Mouse (Mus musculus) MEL-GATA-1-ER (cell line): ENCODE results near the gene Slamf7.
"Not testable (repeated sequence)": the region's sequence is repeated elsewhere in the genome, so short reads cannot be mapped to it uniquely, and the experiment has no call there.

Experiments
- DNase-seq: peaks from one replicate; pipeline ENCODE4 v3.0.0-alpha.2; 2012; ENCODE audit warnings: low read depth; ENCODE audit errors: extremely low read depth

Gene Slamf7

DNA sequence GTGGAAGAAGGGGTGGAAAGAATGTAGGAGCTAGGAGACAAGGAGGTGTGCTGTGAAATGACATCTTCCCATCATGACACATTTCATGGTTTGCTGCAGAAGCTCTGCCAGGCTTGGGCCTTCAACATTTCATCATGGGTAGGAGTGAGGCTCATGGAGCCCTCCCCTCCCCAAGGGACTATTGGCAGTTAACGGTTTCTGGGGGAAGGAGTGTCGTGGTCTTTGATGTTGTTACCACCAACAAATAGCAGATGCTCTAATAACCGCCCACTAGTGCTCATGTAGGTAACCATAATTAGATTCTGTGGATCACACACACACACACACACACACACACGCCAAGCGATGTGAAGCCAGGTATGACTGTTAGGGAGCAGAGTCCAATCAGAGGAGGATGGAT lies at the start of gene Slamf7:
Gene Slamf7, minus strand, starts transcription at position 302 of the 400 bp plus-strand sequence.
- no peak for DNase-seq

DNA sequence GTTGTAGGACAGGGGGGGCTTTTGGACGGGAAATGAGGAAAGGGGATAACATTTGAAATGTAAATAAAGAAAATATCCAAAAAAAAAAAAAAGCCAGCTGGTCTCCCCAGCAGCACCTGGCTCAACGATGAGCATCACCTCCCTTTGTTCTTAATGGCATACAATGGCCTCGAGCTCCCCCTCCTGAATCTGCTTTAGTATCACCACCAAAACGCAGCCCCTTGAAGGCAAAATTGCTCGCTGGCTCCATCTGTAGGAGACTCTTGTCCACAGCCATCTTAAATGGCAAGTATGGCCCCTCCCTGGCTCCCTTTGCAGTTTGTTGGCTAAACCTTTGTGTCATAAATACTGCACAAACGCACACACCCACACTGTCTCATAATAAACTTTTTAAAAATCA lies 46.1 kb upstream of the Slamf7 start:
- no peak for DNase-seq

GRCm38 (mm10) chr1:171693918-171694317 lies 41.1 kb upstream of the Slamf7 start:
- DNase-seq: no peak

DNA sequence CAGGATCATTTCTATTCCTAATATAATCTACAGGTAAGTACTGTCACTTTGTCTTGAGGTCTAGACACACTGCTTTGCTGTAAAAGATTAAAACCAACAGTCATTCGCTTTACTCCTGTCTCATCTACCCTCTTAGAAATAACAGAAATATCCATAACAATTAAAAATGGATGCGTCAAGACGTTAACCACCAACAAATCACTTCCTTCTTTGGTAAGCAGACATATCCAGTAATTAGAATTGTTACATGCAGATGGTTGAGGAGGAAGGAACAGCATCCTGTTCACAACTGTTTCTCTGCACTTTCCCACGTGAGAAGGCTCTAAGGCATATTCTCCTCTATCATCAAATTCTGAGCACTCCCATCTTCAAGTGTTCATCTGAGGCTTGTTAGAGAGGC lies 34.5 kb upstream of the Slamf7 start:
- peak; percentile 33 for DNase-seq

- no peak for DNase-seq
These were observed 32.1 kb upstream of the Slamf7 start for GRCm38 (mm10) chr1:171684923-171685322.

- DNase-seq: peak; percentile 60
These were observed 28.9 kb upstream of the Slamf7 start, which contains the start of gene Cd48 for GRCm38 (mm10) chr1:171681531-171682299. Gene Cd48 (plus strand): TSS chr1:171682009.

- peak; percentile 88 for DNase-seq
These were observed 28.2 kb upstream of the Slamf7 start for GRCm38 (mm10) chr1:171681009-171681408.

DNA sequence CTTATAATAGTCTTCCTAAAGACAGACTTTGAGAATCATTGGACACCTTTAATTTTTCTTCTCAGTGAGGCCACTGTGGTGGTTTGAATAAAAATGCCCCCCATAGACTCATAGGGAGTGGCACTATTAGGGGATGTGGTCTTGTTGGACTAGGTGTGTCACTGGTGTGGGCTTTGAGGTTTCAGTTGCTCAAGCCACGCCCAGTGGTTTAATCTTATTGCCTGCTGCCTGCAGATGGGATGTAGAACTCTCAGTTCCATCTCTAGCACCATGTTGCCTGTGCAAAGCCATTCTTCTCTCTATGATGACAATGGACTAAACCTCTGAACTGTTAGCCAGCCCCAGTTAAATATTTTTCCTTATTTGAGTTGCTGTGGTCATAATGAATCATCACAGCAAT lies 24.9 kb upstream of the Slamf7 start:
- DNase-seq: peak; percentile 79

DNA sequence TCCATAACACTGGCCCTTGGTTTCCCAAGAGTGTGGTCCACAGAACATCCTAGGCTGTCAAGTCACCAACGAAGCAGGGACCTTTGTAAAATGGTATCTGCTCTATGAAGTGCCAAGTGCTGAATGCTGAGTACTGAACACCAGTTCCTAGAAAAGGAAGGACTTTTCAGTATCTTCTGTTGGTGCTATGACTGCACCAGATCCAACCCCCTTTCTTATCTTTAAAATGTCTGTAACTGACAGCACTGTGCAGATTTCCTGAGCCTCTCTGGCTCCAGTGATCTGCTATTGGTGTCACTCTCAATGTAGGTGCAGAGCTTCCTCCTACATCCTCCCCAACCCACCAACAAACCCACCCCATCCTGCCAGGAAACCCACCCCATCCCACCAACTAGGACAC lies 21.6 kb upstream of the Slamf7 start:
- DNase-seq: peak; percentile 87

GRCm38 (mm10) chr1:171672854-171673475 lies 20.1 kb upstream of the Slamf7 start:
- no peak for DNase-seq

DNA sequence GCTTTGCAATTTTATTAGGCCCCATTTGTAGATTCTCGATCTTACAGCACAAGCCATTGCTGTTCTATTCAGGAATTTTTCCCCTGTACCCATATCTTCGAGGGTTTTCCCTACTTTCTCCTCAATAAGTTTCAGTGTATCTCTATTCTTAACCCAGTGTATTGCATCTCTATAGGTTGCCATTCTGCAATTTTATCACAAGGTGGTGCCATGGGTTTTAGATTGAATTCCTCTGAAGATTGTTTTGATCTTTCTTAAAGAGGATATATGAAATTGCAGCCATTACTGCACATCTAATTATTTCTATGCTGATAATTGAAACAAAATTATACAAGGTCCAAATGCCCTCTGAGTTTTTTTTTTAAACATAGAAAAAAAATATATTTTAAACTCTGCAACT lies 19.6 kb upstream of the Slamf7 start:
- DNase-seq: not testable (repeated sequence)

DNA sequence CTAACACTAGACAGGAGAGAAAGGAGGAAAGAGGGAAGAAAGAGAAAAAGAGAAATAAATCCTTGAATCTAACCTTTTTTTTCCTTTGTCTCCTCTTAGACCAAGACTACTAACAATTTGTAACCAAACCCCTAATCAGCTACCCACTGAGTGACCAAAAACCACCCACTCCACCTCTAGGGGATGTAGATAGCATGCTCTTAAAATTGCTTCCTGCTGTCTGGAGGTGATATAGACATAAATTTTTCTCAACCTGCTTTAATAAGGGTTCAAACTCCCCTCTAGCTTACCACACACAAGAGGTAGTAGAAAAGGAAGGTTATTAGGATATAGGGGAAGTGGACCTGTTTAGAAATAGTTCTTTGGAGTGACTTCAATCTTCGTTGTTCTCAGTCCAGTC lies 14.3 kb upstream of the Slamf7 start:
- DNase-seq: no peak

DNA sequence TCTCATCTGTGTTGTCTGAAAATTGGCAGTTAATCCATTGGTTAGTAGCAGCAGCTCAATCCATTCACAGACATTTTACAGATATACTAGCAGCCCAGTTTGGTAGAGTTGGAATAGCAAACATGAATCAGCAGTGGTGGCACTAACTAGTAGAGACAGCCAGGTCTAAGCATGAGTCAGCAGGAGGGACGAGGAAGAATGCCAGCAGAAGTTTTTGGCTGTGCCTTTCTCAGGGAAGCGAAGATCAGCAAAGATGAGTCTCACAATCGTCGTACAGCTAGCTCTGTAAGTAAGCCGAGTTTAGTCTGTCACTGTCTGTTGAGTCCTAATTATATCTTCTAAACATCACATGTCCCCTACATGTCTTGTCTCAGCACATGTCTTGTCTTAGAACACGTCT lies 13.5 kb upstream of the Slamf7 start:
- DNase-seq: no peak

DNA sequence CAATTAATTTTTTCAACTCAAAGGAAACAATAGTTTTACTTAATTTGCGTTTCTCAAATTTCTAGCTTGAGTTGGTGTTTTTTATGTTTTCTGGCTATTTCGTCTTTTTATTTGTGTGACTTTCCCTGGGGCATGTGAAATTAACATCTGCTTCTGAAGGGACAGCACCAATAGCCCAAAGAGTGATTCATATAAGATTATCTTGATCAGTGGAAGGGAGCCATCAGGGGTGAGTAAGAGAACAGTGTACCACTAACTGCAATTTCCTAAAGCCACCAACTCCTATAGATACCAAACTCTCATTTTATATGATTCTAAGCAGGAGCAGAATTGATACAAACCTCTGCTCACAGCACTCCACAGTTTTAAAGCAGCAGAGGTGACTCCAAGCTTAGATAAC lies 10.9 kb upstream of the Slamf7 start:
- no peak for DNase-seq

GRCm38 (mm10) chr1:171661482-171661881 lies 8.6 kb upstream of the Slamf7 start:
- no peak for DNase-seq

DNA sequence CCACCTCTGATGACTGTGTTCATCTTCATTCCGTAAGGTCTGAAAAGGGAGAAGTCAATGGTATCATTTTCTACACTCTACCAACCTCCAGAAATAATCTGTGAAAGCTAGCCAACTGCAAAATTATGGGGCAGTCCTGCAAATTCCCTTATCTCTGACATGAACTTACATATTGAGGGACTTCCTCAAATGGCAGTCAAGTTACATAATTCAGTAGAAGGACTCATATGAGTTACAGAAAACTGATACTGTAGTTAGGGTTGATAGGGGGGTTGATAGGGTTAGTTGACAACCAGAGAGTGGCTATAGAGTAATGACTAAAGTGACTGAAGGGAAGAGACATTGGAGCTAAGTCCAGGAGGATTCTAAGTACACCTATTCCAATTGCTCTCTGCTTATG lies 7.6 kb upstream of the Slamf7 start:
- DNase-seq: peak; percentile 96

GRCm38 (mm10) chr1:171658561-171658991 lies 5.7 kb upstream of the Slamf7 start:
- DNase-seq: no peak

GRCm38 (mm10) chr1:171648840-171649239 lies 4.0 kb downstream of the Slamf7 start:
- DNase-seq: no peak

- DNase-seq: no peak
These were observed 5.1 kb downstream of the Slamf7 start for GRCm38 (mm10) chr1:171647716-171648115.

- DNase-seq: no peak
These were observed 6.3 kb downstream of the Slamf7 start for GRCm38 (mm10) chr1:171646429-171646940.

DNA sequence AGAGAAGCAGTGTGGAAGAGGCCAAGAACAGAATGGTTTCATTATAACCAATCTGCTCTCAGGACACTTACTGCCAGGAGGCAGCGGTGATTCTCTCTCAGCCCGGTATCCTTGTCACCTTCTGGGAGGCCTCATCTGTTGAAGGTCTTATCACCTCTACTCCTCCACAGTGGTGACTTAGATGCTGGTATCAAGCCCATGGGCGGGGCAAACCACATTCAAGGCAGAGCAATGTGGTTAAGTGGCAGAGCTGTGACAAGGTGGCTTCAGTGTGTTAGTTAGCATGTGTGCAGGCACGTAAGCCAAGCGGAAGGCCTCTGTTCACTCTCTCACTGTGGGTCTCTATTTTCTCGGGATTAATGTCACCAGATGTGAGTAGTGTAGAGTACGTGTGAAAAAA lies 9.2 kb downstream of the Slamf7 start:
- DNase-seq: peak; percentile 90

GRCm38 (mm10) chr1:171640796-171641195 lies 12.0 kb downstream of the Slamf7 start:
- no peak for DNase-seq

DNA sequence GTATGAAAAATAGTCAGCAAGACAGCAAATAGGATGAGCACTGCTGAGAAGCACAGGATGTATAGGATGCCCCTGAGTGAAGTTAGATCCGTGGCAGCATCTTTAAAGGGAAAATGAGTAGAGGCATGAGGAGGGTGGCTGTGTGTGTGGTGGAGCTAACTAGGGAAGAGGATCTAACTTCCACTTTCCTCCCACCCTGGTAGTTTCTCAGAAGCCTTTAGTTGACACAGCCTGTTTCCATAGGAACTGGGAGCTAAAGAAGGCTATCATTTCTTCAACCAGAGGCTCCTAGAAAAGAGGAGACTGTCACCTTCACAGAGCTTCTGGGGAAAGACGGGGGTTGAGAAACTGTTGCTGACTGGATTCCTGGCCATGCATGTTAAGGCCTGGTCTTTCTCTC lies 14.1 kb downstream of the Slamf7 start:
- no peak for DNase-seq
